Mouse (Mus musculus) stomach, embryonic 14.5 days (tissue): ENCODE measurements at regions not wholly inside any gene's neighbourhood (a gene's known extent, or its start where the extent isn't known, plus 50 kb on each side); places are given as distances from the start of the nearest gene placed in this dataset.

Experiments used
- ATAC-seq: fragments of 200-750 bp; cut with Nextera tagmentation; 2 replicates; pipeline ENCODE4 v1.8.0; 2017; ENCODE audit warnings: low read depth, moderate TSS enrichment; ENCODE audit not compliant: insufficient number of reproducible peaks, insufficient read depth, low FRiP score
- H3K27ac ChIP-seq: fragments of 300-500 bp; sonication (generic); 2 replicates; pipeline ENCODE4 v1.5.1; 2014; ENCODE audit warnings: mild to moderate bottlenecking, low read length, moderate library complexity, mixed read lengths
- H3K27me3 ChIP-seq: fragments of 300-500 bp; sonication (generic); 2 replicates; pipeline ENCODE4 v1.6.1; 2014; ENCODE audit warnings: low read length, control low read depth, mixed read lengths; ENCODE audit not compliant: control insufficient read depth, insufficient read depth
- H3K36me3 ChIP-seq: fragments of 300-500 bp; sonication (generic); 2 replicates; pipeline ENCODE4 v1.6.1; 2014; ENCODE audit warnings: mild to moderate bottlenecking, control low read depth, low read length, moderate library complexity, mixed read lengths; ENCODE audit not compliant: control insufficient read depth, insufficient read depth
- H3K4me1 ChIP-seq: fragments of 300-500 bp; sonication (generic); 2 replicates; pipeline ENCODE4 v1.6.1; 2014; ENCODE audit warnings: low read length, control low read depth, mixed read lengths; ENCODE audit not compliant: control insufficient read depth, insufficient read depth
- H3K4me2 ChIP-seq: fragments of 300-500 bp; sonication (generic); replicated peaks from 2 replicates; pipeline ENCODE4 v1.6.1; 2014; ENCODE audit warnings: low read depth, low read length, control low read depth
- H3K4me3 ChIP-seq: fragments of 300-500 bp; sonication (generic); 2 replicates; pipeline ENCODE4 v1.5.1; 2014; ENCODE audit warnings: low read depth, low read length, control low read depth
- H3K9ac ChIP-seq: fragments of 300-500 bp; sonication (generic); replicated peaks from 2 replicates; pipeline ENCODE4 v1.6.1; 2014; ENCODE audit warnings: low read depth, mild to moderate bottlenecking, control low read depth, low read length, moderate library complexity, mixed read lengths
- H3K9me3 ChIP-seq: fragments of 300-500 bp; sonication (generic); 2 replicates; pipeline ENCODE4 v1.6.1; 2016; ENCODE audit warnings: low read depth, low read length, control low read depth; ENCODE audit not compliant: control insufficient read depth
- WGBS: fragments of 180-500 bp; shearing (Covaris S2); extraction: QIAGEN DNeasy Blood & Tissue Kit; methylation state at CpG from one replicate; pipeline ENCODE4 v1.1.7; 2014; 5-methylcytosine and 5-hydroxymethylcytosine counted together

GRCm38 (mm10) chr11:65475302-65475701, 205.5 kb upstream of the Myocd start:
- WGBS: 38% methylated on average over 12 of the region's 12 CpGs
- Histone ChIP-seq H3K36me3 (no peaks in the 10 kb centered on the region), H3K4me3 (no peak overlapping the region), H3K9me3 (no peaks in the 10 kb centered on the region), H3K27ac (peak overlapping the region; percentile 84; the same call in 1 of the 2 replicates), H3K9ac (no peak overlapping the region), H3K4me1 (peaks cover 17% of the 10 kb centered on the region), H3K4me2 (no peak overlapping the region), H3K27me3 (no peaks in the 10 kb centered on the region)
- peak; percentile 58; the same call in 1 of the 2 replicates for ATAC-seq

DNA sequence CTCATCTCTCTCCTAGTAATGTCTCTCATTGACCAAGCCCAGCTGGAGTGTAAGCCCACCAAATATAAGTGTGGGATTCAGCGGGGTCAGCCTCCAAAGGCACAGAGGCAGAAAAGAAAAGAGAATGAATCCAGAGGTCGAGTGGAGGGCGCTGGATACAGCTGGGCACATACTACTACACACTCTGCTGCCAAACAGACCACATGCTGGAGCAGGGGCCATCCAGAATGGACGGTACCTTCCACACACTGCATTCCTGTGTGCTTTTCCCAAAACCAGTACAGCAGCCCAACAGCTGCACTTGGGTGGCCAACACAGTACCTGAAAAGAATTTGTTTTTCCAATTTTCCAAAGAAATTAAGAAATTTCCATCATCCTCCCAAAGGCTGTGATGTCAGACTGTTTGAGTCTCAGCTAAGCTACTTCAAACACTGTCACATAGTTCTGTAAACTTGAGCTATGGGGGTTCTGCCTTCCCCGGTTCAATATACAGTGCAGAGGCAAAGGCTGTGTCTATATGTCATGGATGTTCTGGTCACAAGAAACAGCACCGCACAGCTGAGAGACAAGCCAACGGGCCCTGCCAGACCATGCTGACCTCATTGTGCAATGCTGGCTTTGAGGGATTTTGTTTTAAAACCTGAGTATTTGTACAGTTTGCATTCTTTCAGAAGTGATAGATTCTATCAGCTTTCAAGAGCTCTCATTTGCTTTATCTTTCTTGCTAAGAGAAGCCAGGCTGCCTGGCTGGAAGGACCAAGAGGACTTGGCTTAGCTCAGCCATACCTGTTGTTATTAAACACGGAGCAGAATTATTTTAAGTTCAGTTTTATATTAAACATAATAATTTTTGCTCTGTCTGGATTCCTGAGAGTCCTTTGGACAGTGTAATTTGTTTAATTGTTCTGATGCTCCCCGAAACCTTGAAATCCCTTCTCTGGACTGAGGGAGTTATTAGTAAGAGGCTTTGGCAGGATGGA, 200.3 kb upstream of the Myocd start:
- 54% methylated on average over 9 of the region's 9 CpGs for WGBS
- H3K9me3 ChIP-seq: no peaks in the 10 kb centered on the region
- H3K4me1 ChIP-seq: 0 out of 2 replicates have a peak, but pooled peaks cover 5% of the 10 kb centered on the region
- H3K27ac ChIP-seq: peak overlapping the region; percentile 87; the same call in 1 of the 2 replicates
- H3K36me3 ChIP-seq: no peaks in the 10 kb centered on the region
- no peak overlapping the region for H3K4me3 ChIP-seq
- H3K4me2 ChIP-seq: no peak overlapping the region
- peak; percentile 75; the same call in 1 of the 2 replicates for ATAC-seq
- H3K27me3 ChIP-seq: no peaks in the 10 kb centered on the region
- H3K9ac ChIP-seq: no peak overlapping the region

- no peak overlapping the region for H3K4me2 ChIP-seq
- 28% methylated on average over 4 of the region's 4 CpGs for WGBS
- no peaks in the 10 kb centered on the region for H3K4me1 ChIP-seq
- no peak overlapping the region; the same call in 1 of the 2 replicates for H3K27ac ChIP-seq
- H3K9ac ChIP-seq: no peak overlapping the region
- H3K27me3 ChIP-seq: no peaks in the 10 kb centered on the region
- H3K9me3 ChIP-seq: peaks cover 3% of the 10 kb centered on the region; the same call in 1 of the 2 replicates
- no peak for ATAC-seq
- no peak overlapping the region for H3K4me3 ChIP-seq
- H3K36me3 ChIP-seq: no peaks in the 10 kb centered on the region
Measured at GRCm38 (mm10) chr11:65461044-65461443, 191.3 kb upstream of the Myocd start.

- H3K4me3 ChIP-seq: no peak overlapping the region
- no peaks in the 10 kb centered on the region for H3K36me3 ChIP-seq
- no peaks in the 10 kb centered on the region for H3K4me1 ChIP-seq
- no peak overlapping the region for H3K9ac ChIP-seq
- ATAC-seq: no peak
- H3K27ac ChIP-seq: no peak overlapping the region
- H3K4me2 ChIP-seq: no peak overlapping the region
- WGBS: 85% methylated on average over 3 of the region's 3 CpGs
- no peaks in the 10 kb centered on the region for H3K27me3 ChIP-seq
- no peaks in the 10 kb centered on the region for H3K9me3 ChIP-seq
Measured at GRCm38 (mm10) chr11:65448436-65448835, 178.6 kb upstream of the Myocd start.

DNA sequence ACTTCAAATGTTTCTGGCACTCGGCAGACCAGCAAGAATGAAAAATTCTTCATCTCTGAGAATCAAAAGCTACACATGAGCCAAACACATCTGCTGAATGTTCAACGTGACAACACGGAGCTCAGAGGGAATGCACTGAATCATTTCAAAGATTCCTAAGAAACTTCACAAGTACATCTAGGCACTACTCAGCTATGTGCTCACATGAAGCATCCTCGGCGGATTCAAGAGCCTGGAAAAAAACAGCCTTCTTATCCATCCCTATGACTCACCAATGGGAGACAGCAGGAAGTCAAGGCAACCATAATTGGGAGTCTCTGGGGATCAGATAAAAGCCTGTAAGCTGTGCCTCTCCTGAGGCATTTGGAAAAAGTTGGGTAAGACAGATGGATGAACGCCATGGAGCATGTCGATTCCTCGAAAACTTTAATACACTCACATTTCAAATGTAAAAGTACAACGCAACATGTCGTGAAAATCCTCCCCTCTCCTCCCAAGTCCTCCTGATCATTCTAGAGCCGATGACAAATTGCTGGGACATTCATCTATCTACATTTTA, 173.8 kb upstream of the Myocd start:
- no peak overlapping the region for H3K4me2 ChIP-seq
- no peak overlapping the region for H3K4me3 ChIP-seq
- no peak overlapping the region for H3K9ac ChIP-seq
- H3K36me3 ChIP-seq: no peaks in the 10 kb centered on the region
- no peak overlapping the region for H3K27ac ChIP-seq
- WGBS: 70% methylated on average over 11 of the region's 11 CpGs
- H3K4me1 ChIP-seq: no peaks in the 10 kb centered on the region
- no peaks in the 10 kb centered on the region for H3K27me3 ChIP-seq
- no peaks in the 10 kb centered on the region for H3K9me3 ChIP-seq
- no peak for ATAC-seq

DNA sequence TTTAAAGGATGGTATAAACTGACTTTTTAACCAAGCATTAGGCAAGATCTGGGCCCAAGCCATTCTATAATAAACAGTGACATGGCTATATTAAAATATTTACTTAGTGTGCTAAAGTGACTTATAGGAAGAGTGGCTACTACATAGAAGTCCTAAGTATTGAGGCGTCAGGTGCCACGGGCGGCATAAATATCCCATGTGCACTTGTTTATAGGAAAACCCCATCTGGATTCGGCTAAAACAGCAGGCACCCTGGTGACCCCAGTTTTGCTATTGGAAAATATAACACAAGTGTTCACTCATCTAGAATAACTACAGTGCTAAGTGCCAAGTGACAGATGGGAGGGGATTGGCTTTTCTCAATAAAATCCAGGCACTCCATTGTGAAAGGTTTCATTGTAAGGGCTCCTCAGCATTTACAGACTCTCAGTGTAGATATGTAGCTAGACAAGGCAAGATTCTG, 165.9 kb upstream of the Myocd start:
- 44% methylated on average over 4 of the region's 4 CpGs for WGBS

GRCm38 (mm10) chr11:65421889-65422288, 152.1 kb upstream of the Myocd start:
- 36% methylated on average over 1 of the region's 1 CpGs for WGBS
- no peak overlapping the region for H3K4me3 ChIP-seq
- ATAC-seq: no peak
- H3K4me2 ChIP-seq: no peak overlapping the region
- no peak overlapping the region for H3K27ac ChIP-seq
- H3K36me3 ChIP-seq: no peaks in the 10 kb centered on the region
- H3K9ac ChIP-seq: no peak overlapping the region
- no peaks in the 10 kb centered on the region for H3K9me3 ChIP-seq
- no peaks in the 10 kb centered on the region for H3K27me3 ChIP-seq
- no peaks in the 10 kb centered on the region for H3K4me1 ChIP-seq

More for the DNA sequence above, 165.9 kb upstream of the Myocd start:
- Histone ChIP-seq H3K4me3 (no peak overlapping the region), H3K4me1 (0 out of 2 replicates have a peak, but pooled peaks cover 3% of the 10 kb centered on the region), H3K27ac (peak overlapping the region; percentile 52; the same call in 1 of the 2 replicates), H3K9ac (no peak overlapping the region), H3K9me3 (no peaks in the 10 kb centered on the region), H3K36me3 (no peaks in the 10 kb centered on the region), H3K4me2 (no peak overlapping the region), H3K27me3 (no peaks in the 10 kb centered on the region)
- ATAC-seq: no peak

GRCm38 (mm10) chr11:65408621-65409020, 138.8 kb upstream of the Myocd start:
- WGBS: 64% methylated on average over 1 of the region's 1 CpGs
- Histone ChIP-seq H3K4me1 (no peaks in the 10 kb centered on the region), H3K9ac (no peak overlapping the region), H3K36me3 (no peaks in the 10 kb centered on the region), H3K4me3 (no peak overlapping the region), H3K4me2 (no peak overlapping the region), H3K27me3 (no peaks in the 10 kb centered on the region), H3K9me3 (no peaks in the 10 kb centered on the region), H3K27ac (no peak overlapping the region)
- no peak for ATAC-seq
